Mouse (Mus musculus): ENCODE data around the gene Hspa2. TPM values are rescaled to one million over a fixed set of nuclear protein-coding genes. Genes with fewer than 3 reads are reported as not detected.

Gene Hspa2
- total RNA-seq, 2 experiments from 2014 or later, result 5.4 to 6.2 TPM

DNA sequence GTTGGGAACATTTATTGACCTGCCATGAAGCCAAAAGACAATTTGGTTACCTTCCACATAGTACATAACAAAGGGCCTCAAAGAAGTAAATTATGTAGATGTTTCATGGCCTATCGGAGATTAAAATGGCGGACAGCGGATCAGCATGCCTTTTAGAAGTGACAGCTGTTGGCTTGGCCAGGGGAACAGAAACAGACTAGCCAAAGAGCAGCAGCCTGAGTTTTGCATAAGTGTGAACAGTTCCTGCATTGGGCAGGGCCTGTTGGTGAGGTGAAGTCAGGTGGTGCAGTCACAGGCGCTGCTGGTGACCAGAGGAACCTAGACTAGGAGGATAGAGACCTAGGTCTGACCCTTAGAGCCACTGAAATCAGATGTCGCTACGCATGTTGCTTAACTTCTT lies 26.9 kb upstream of the Hspa2 start:
- DNase-seq, result no peak

DNA sequence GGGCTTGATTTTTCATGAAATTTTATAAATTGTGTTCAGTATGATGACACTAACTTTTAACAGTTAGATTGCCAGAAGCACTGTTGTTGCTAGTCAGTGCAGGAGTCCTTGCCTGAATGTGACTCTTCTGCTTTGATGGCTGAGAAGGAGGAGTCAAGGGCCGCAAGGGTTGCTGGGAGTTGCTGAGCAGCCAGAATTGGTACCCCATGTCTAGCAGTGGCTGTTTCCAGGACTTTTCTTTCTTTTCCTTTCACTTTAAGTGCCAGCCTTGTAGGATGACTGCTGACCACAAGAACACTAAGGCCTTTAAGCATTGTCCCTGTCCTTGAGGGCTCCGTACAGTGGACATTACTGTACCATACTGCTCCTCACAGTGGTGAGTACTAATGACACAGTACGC lies 26.2 kb upstream of the Hspa2 start:
- peak in 1 of 2 experiments; percentile 21 for DNase-seq

DNA sequence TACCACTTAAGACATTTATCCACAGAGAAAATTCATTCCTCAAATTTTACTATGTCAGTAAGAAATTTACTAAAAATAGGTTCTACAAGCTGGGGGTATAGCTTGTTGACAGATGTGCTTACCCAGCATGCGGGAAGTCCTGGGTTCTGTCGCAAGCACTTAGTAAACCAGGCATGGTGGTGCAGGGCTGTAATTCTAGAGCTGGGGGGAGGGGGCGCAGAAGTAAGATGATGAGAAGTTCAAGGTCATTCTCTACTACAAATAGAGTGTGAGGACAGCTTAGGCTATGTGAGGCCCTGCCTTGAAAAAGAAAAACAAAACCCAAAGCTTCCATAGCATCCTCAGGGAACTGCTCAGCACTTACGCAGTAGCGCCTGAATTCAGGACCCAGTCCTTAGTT lies 25.4 kb upstream of the Hspa2 start:
- DNase-seq, result no peak

DNA sequence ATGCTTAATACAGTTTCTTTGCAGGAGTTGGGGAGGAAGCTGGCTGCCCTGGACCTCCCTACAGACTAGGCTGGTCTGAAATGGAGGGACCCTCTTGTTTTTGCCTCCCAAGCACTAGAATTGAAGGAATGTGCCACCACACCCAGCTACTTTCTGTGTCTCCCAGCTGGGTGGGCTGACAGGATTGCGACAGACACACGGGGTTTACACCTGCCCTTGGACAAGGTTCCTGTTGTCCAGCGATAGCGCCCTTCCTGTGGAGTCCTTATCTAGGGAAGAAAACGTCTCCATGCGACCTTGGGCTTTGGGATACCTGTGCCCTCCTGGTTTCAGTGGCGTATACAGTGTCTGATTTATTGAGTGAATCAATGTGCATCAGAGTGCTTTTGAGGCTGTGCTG lies 23.8 kb upstream of the Hspa2 start:
- DNase-seq, result no peak

DNA sequence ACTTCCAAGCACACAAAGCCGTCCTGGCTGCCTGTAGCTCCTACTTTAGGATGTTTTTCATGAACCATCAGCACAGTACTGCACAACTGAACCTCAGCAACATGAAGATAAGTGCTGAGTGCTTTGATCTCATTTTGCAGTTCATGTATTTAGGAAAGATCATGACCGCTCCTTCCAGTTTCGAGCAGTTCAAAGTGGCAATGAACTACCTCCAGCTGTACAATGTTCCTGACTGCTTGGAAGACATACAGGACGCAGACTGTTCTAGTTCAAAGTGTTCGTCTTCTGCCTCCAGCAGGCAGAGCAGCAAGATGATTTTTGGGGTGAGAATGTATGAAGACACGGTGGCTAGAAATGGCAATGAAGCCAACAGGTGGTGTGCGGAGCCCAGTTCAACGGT lies 18.6 kb upstream of the Hspa2 start:
- no peak for DNase-seq

DNA sequence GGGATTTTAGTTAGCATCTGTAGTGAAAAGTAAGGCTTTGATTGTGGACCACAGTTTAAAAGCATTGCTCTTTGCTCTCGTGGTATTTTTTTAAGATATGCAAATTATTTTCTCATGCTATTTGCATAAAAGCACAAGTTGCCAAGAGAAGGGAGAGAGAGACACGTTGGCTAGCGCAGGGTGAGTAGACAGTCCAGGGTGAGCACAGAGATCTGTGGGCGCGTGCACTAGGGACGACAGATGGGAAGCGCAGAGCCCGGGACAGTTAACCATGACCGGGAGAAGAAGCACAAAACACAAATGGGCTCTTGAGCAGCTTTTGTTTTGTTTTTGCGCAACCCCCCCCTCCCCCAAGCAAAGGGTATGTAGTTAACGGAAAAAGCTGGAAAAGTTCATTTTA lies 15.2 kb upstream of the Hspa2 start:
- DNase-seq, result no peak

DNA sequence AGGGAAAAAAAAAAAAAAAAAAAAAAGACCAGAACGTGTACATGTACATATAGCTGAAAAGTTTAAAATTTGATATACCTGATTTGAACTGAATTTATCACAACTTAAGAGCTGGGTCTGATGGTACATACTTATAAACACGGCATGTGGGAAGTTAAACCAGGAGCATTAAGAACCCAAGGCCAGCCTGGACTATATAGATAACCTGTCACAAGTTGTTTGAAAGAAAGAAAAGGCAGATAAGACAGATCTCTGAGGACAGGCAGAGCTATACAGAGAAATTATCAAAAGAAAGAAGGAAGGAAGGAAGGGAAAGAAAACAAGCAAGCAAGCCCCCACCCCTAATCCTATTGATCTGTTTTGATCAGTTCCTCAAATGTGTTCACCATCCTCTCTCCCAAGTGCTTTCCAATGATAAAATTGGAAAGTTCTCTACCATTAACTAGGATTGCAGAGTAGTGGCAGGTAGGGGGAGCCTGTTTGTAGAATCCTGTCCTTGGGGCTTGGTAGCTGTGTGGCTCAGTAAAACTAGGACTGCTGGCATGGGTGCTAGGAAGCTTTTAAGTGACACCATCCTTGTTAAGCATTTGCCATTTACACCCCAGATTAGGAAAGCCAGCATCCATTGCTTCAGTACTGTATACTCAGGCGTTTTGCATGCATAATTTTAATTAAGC lies 12.2 kb upstream of the Hspa2 start:
- no peak for DNase-seq

DNA sequence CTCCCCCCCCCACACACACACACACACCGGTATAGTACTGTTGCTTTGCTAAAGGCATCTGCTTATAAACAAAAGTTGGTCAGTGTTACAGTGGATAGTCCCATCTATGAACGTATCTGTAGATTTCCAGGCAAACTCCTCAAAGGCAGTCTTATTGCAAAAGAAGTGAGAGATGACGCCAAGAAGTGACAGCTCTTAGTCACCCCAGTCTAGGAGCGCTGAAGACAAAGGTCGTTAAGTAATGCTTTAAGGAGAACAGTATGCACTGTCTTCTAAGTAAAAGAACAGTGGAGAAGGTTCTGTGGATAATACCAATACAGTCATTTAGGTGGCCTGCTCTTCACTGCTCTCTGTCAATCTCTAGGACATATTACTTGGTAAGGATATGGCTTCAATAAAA lies 11.0 kb upstream of the Hspa2 start:
- no peak for DNase-seq

DNA sequence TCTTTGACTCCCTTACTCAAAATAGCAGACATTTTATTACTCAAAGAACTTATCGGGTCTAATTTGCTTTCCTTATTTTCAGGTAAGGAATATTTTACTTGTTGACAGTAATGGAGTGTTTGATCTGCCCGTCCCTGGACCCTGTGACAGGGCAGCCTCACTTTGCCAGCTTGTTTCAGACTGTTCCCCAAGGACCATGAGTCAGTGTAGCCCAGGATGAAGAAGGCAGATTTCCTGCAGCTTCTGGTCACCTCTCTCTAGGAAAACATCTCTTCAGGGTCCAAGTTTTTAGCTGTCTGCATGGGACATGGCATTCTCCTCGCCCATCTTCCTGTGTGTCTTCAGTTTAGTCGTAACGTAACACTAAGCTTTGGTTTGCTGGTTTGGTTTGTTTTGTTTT lies 6.7 kb upstream of the Hspa2 start:
- DNase-seq, result no peak

DNA sequence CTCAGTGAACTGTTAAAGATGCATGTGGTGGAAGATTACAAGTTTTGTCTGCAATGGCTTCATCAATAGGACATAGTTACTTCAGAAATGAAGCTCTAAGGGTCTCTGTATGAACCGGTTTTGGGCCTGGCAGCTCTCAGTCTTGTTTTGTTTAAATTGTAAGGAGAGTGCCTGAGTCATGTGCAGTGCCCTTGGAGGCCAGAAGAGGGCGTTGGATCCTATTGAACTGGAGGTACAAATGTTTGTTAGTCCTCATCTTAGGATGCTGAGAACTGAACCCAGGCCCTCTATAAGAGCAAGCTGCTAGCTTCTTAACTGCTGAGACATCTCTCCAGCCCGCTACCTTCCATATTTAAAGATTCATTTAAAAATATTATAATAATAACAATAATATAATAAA lies 2.3 kb upstream of the Hspa2 start:
- no peak for DNase-seq

DNA sequence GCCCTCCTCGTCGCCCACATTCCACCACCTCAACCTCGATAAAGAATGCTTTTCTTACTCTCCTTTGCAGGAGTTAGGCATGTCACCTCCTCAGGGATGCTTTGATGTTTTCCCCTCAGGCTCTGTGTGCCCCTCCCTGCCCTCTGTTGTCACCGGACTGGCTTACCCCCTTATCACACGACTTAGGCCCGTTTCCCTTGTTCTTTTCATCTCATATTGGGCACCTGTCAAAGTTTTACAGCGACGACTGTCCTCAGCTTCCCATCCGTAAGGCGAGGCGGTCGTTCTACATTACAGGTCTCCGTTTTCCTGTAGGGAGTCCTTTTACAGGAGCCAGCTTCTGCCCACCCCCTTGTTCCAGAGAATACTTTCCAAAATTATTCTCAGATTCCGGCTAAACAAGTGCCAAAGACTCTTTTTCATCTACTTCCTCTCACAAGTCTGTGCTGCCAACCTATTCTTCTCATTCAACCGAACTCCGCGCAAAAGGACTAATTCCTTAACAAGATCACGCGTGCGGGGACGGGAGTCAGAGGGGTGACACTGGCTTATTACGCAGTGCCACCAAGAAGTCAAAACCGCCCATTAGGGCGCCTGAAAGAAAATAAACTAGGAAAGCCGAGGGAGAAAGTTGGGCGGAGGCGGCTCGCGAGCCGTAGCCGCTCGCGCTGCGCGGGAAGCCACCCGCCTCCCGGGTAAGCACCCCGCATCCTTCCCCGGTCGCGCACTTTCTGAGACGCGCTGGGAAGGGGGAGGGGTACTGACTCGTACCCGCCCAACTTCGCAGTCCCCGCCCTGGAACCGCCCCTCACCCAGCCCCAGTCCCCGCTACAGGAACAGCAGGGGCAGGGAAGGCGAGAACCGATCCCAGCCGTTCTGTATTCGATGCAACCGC lies 738 bp upstream of the Hspa2 start:
- no peak for DNase-seq

DNA sequence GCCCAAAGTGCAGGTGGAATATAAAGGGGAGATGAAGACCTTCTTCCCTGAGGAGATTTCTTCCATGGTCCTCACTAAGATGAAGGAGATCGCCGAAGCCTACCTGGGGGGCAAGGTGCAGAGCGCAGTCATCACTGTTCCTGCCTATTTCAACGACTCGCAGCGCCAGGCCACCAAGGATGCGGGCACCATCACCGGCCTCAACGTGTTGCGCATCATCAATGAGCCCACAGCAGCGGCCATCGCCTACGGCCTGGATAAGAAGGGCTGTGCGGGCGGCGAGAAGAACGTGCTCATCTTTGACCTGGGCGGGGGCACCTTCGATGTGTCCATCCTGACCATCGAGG lies 833 bp downstream of the Hspa2 start:
- no peak for DNase-seq

DNA sequence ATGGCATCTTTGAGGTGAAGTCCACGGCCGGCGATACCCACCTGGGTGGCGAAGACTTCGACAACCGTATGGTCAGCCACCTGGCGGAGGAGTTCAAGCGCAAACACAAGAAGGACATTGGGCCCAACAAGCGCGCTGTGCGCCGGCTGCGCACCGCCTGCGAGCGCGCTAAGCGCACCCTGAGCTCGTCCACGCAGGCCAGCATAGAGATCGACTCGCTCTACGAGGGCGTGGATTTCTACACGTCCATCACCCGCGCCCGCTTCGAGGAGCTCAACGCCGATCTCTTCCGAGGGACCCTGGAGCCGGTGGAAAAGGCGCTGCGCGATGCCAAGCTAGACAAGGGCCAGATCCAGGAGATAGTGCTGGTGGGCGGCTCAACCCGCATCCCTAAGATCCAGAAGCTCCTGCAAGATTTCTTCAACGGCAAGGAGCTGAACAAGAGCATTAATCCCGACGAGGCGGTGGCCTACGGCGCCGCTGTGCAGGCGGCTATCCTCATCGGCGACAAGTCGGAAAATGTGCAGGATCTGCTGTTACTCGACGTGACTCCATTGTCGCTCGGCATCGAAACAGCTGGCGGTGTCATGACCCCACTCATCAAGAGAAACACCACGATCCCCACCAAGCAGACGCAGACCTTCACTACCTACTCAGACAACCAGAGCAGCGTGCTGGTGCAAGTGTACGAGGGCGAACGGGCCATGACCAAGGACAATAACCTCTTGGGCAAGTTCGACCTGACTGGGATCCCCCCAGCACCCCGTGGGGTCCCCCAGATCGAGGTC lies 1.4 kb downstream of the Hspa2 start:
- peak; percentile 20 to 49 for DNase-seq

DNA sequence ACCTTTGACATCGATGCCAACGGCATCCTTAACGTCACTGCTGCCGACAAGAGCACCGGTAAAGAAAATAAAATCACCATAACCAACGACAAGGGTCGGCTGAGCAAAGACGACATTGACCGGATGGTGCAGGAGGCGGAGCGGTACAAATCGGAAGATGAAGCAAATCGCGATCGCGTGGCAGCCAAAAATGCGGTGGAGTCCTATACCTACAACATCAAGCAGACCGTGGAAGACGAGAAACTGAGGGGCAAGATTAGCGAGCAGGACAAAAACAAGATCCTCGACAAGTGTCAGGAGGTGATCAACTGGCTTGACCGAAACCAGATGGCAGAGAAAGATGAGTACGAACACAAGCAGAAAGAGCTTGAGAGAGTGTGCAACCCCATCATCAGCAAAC lies 2.0 kb downstream of the Hspa2 start:
- DNase-seq, result peak; percentile 7 to 30

DNA sequence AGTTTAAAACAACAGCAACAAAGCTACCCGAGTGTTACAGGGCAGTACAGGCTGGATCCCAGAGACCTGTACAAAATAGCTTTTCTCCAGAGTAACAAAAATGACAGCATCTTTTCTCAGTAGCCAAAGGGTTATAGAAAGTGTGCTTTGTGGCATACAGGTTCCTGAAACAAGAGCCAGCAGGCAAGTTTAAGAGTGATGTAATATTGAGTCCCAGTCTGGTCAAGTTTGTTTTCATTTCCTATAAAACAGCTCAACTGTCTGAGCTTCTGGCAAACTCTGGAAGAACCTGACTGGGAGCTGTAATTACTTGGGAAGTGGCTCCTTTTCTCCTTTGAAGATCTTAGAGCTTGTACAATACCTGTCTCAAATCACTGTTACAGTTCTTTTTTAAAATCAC lies 3.2 kb downstream of the Hspa2 start:
- DNase-seq, result no peak

DNA sequence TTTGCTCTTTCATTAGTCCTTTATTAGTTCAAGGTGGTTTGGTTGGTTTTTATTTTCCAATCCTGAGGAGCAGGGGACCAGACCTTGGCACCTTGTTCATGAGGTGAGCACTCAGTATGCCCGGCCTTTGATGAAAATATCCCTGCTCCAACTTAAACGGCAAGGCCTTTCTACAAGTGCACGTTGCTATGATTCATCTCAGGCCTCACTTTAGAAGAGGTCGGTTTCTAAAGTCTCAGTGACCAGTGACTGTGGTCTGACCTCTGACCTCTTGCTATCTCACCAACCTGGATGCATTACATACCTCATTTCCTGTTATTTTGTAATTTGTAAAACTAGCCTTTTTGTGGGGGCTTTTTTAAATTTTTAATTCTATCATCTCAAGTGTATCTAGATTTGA lies 5.2 kb downstream of the Hspa2 start:
- DNase-seq, result no peak

DNA sequence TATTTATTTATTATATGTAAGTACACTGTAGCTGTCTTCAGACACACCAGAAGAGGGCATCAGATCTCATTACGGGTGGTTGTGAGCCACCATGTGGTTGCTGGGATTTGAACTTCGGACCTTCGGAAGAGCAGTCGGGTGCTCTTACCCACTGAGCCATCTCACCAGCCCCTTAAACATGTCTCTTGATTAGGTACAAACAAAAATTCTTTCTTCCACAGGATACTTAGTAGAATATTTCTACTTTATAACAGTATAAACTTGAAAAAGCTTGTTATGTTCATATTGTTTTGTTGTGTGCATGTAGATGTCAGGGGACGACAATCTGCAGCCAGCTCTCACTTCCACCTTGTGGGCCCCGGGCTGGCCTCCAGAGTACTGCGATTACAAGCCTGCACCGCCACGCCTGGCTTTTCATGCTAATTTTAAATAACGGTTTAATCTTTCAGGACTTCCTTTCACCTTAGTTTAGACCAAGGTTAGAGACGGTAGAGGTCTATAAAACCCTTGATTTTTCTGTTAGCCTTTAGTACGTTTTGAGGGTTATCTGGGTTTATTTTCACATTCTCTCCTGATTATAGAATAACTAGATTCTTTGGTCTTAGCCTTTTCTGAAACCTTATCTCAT lies 11.5 kb downstream of the Hspa2 start:
- peak in 1 of 2 experiments; percentile 23 for DNase-seq

DNA sequence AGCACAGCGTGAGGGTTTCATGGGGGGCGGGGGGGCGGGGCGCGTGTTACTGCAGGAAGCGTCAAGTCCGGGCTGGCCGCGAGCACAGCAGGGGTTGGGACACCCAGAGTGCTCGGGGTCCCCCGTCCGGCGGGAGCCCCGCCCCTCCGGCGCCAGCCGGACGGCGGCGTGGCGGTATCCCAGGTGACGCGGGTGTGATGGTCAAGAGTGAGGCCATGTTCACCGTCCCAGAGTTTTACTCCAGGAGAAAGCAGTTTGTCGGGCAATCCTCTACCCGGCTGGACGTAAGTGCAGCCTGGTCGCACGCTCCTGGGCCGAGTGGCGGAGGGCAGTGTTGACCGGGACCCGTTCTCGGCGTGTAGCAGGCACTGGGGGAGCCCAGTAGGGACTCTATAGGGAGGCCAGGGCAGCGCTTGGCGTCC lies 13.5 kb downstream of the Hspa2 start, which contains the start of gene Ppp1r36:
TSS of gene Ppp1r36 (plus strand) at position 106 of the 422 bp plus-strand sequence.
- peak; percentile 25 to 31 for DNase-seq

DNA sequence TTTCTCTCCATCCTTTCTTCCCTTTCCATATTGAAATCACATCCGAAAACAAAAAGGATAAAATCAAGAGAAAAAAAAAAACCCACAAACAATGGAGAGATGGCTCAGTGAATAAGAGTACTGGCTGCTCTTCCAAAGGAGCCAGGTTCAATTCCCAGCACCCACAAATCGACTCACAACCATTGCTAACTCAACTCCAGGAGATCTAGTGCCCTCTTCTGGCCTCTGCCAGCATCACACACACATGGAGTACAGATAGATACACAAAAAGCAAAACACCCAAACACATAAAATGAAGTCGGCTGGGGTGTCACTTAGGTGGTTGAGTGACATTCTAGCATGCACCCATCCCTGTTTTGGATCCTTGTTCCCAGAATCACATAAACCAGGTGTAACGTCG lies 14.4 kb downstream of the Hspa2 start:
- DNase-seq, result no peak

DNA sequence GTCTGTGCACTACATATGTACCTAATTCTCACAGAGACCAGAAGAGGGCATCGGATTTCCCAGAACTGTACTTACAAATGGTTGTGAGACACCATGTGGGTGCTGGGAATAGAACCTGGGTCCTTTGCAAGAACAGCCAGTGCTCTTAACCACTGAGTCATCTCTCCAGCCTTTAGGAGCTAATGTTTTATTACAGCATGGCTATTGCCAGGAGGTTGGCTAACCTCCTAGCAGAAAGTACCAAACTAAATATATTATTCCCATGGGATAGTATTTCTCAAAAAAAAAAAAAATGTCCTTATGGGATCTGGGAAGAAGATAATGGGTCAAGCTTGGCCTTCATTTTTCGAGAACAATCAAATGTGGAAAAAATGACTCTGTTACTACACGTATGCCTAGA lies 21.3 kb downstream of the Hspa2 start:
- no peak for DNase-seq

DNA sequence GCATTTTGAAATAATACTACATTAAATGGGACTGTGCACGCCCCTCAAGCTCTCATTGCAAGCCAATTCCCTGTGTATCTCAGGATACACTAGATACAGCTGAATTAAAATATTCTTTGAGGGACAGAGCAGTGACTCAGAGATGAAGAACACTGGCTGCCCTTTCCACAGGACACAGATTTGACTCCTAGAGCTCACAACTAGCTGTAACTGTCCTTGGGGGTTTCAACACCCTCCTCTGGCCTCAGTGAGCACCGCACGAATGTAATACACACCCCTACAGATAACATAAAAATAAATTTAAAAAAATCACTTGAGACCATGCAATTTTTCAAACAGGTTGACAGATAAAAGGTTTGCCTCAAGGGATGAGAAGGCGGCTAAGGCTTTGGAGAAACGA lies 23.6 kb downstream of the Hspa2 start:
- DNase-seq, result no peak

DNA sequence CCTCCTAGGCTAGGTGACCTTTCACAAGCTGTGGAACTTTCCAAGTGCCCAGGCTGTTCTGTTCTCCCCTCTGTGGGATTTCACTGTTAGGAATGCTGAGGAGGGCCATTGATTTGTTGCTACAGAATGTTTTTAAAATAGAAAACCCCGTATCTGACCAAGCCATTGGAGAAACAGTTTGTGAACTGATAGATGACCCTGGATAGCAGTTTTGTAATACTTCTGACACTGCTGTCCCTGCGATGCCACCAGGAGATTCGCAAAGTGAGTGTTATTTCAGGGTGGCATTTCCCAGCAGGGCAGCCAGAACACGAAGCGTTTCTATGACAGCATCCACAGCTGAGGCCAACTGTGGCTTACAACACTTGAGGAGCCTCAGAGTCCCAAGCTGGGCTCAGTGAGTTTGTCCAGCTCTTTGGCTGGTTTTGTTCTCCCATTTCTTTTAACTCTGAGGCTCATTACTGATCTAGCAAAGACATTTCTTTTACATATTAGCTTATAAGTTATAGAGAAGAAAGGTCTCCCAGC lies 27.0 kb downstream of the Hspa2 start:
- DNase-seq, result peak in 1 of 2 experiments; percentile 13

All from heart, adult 18-20 months (tissue).